Mouse (Mus musculus) lung, postnatal 0 days (tissue): Measurements from ENCODE around the gene Taok3. TPM values are rescaled to one million over a fixed set of nuclear protein-coding genes. Genes with fewer than 3 reads are reported as not detected.

ENCODE experiments used
- ATAC-seq: fragments of 200-750 bp; cut with Nextera tagmentation; 2 replicates; pipeline ENCODE4 v1.8.0; 2017; ENCODE audit warnings: moderate library complexity
- DNase-seq: peaks from one replicate; pipeline ENCODE4 v3.0.0-alpha.2; 2016; ENCODE audit warnings: low spot score
- H3K27ac ChIP-seq: fragments of 300-500 bp; sonication (generic); 2 replicates; pipeline ENCODE4 v1.5.1; 2014; ENCODE audit warnings: antibody characterized with exemption, mild to moderate bottlenecking, low read length, mixed read lengths
- H3K27me3 ChIP-seq: fragments of 300-500 bp; sonication (generic); replicated peaks from 2 replicates; pipeline ENCODE4 v1.6.1; 2014; ENCODE audit warnings: low read length, mixed read lengths; ENCODE audit not compliant: insufficient read depth
- H3K36me3 ChIP-seq: fragments of 300-500 bp; sonication (generic); 2 replicates; pipeline ENCODE4 v1.6.1; 2014; ENCODE audit warnings: low read length, mixed read lengths; ENCODE audit not compliant: insufficient read depth
- H3K4me1 ChIP-seq: fragments of 300-500 bp; sonication (generic); 2 replicates; pipeline ENCODE4 v1.6.1; 2014; ENCODE audit warnings: antibody characterized with exemption, low read depth, low read length, mixed read lengths; ENCODE audit not compliant: insufficient read depth
- H3K4me2 ChIP-seq: fragments of 300-500 bp; sonication (generic); replicated peaks from 2 replicates; pipeline ENCODE4 v1.6.1; 2014; ENCODE audit warnings: low read depth, mild to moderate bottlenecking, low read length, moderate library complexity, mixed read lengths
- H3K4me3 ChIP-seq: fragments of 300-500 bp; sonication (generic); 2 replicates; pipeline ENCODE4 v1.5.1; 2014; ENCODE audit warnings: low read depth, low read length
- H3K9ac ChIP-seq: fragments of 300-500 bp; sonication (generic); replicated peaks from 2 replicates; pipeline ENCODE4 v1.6.1; 2014; ENCODE audit warnings: low read depth, mild to moderate bottlenecking
- H3K9me3 ChIP-seq: fragments of 300-500 bp; sonication (generic); 2 replicates; pipeline ENCODE4 v1.6.1; 2016; ENCODE audit warnings: low read length, mixed read lengths
- CTCF ChIP-seq: IDR thresholded peaks from 2 replicates; pipeline ENCODE4 v1.5.1; 2016; ENCODE audit warnings: antibody characterized with exemption, mild to moderate bottlenecking
- EP300 ChIP-seq: IDR thresholded peaks from 2 replicates; pipeline ENCODE4 v1.6.1; 2016; ENCODE audit warnings: antibody characterized with exemption, mild to moderate bottlenecking, control low read depth
- whole genome bisulfite sequencing: fragments of 180-500 bp; shearing (Covaris S2); extraction: QIAGEN DNeasy Blood & Tissue Kit; methylation state at CpG from one replicate; pipeline ENCODE4 v1.1.7; 2014; 5-methylcytosine and 5-hydroxymethylcytosine counted together
- polyA plus RNA-seq: library from polyadenylated mRNA; unstranded; fragments of >200 nt; fragmentation: Nextera tagmentation; extraction: Ambion mirVana; gene quantifications from 2 replicates; pipeline ENCODE4 v1.2.1, GENCODE M21; 2015

Taok3 gene
- polyA plus RNA-seq, 1 experiment from 2014 or later: 55.5 TPM

DNA sequence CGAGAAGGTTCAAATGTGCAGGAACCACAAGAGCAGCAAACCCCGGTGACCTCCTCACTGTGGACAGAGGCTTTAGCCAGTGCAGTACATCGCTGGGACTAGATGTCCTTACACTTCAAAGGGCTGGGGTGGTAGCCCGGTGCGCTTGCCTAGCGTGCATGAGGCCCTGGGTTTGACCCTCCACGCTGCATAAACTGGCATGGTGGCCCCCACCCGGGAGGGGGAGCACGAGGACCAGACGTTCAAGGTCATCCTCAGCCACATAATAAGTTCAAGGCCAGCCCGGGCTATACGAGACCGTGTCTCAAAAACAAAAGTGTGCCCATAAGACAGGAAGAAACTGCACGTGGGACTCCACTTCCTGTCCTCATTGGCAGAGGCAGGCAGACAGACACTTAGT is 148.0 kb downstream of the Taok3 start:
- H3K27ac ChIP-seq: no peak overlapping the region
- H3K27me3 ChIP-seq: no peaks in the 10 kb centered on the region
- H3K9ac ChIP-seq: no peak overlapping the region
- H3K36me3 ChIP-seq: peaks cover 31% of the 10 kb centered on the region
- H3K4me2 ChIP-seq: no peak overlapping the region
- no peak overlapping the region for H3K4me3 ChIP-seq
- ATAC-seq: no peak
- TF ChIP-seq EP300: no peak
- TF ChIP-seq CTCF: no peak
- H3K9me3 ChIP-seq: no peaks in the 10 kb centered on the region
- no peak for DNase-seq
- no peaks in the 10 kb centered on the region for H3K4me1 ChIP-seq
- WGBS: 57% methylated on average over 14 of the region's 14 CpGs

- Histone ChIP-seq H3K9ac (no peak overlapping the region), H3K9me3 (no peaks in the 10 kb centered on the region), H3K27ac (no peak overlapping the region), H3K4me1 (no peaks in the 10 kb centered on the region), H3K27me3 (no peaks in the 10 kb centered on the region), H3K4me3 (no peak overlapping the region), H3K36me3 (peaks cover 25% of the 10 kb centered on the region), H3K4me2 (no peak overlapping the region)
- DNase-seq (no peak), ATAC-seq (no peak)
- TF ChIP-seq EP300 (no peak), CTCF (no peak)
- 59% methylated on average over 5 of the region's 5 CpGs for WGBS
Measured at GRCm38 (mm10) chr5:117268749-117269148, 148.8 kb downstream of the Taok3 start.

- Histone ChIP-seq H3K36me3 (peaks cover 19% of the 10 kb centered on the region), H3K9ac (no peak overlapping the region), H3K9me3 (no peaks in the 10 kb centered on the region), H3K27me3 (no peaks in the 10 kb centered on the region), H3K4me2 (no peak overlapping the region), H3K4me1 (no peaks in the 10 kb centered on the region), H3K4me3 (no peak overlapping the region), H3K27ac (no peak overlapping the region)
- no peak for TF ChIP-seq CTCF
- no peak for TF ChIP-seq EP300
- ATAC-seq (peak; percentile 22; the same call in 1 of the 2 replicates), DNase-seq (no peak)
- 95% methylated on average over 12 of the region's 12 CpGs for WGBS
Measured at GRCm38 (mm10) chr5:117269395-117269794, 149.5 kb downstream of the Taok3 start.

DNA sequence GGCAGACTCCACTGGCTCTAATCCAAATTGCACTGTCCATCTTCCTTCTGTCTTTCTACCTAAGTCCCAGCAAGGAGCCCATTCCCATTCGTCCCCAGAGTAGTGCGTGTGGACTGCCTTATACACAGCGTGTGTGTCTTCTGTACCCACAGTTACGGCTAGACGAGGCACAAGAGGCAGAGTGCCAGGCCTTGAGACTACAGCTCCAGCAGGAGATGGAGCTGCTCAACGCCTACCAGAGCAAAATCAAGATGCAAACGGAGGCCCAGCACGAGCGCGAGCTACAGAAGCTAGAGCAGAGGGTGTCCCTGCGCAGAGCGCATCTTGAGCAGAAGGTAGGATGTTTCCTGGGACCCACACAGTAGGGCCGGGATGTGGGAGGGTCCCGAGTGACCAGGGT is 152.0 kb downstream of the Taok3 start:
- Histone ChIP-seq H3K27ac (no peak overlapping the region), H3K4me2 (no peak overlapping the region), H3K36me3 (peaks cover 8% of the 10 kb centered on the region; the same call in 1 of the 2 replicates), H3K9me3 (no peaks in the 10 kb centered on the region), H3K4me3 (no peak overlapping the region), H3K4me1 (no peaks in the 10 kb centered on the region), H3K9ac (no peak overlapping the region), H3K27me3 (no peaks in the 10 kb centered on the region)
- TF ChIP-seq CTCF (no peak), EP300 (no peak)
- DNase-seq (no peak), ATAC-seq (no peak)
- WGBS: 89% methylated on average over 14 of the region's 14 CpGs

DNA sequence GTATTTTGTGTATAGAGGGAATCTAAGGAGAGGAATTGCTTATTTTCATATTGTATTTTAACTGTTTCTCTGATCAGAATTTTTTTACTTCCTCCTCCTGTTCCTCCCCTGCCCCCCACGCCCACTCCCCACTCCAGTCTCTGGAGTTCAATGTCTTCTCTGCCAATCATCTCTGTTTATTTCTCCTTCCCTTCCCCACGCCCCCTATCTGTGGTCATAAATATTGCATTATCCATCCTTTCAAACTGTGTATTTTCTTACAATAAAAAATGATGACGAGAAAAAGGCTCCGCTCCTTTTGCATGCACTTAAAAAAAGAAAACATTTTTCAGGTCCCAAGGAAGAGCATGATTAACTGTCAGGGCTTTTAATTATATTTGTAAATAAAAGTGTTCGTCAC is 154.9 kb downstream of the Taok3 start:
- H3K9ac ChIP-seq: no peak overlapping the region
- H3K36me3 ChIP-seq: peaks cover 8% of the 10 kb centered on the region; the same call in 1 of the 2 replicates
- H3K27me3 ChIP-seq: no peaks in the 10 kb centered on the region
- peaks cover 2% of the 10 kb centered on the region; the same call in 1 of the 2 replicates for H3K4me1 ChIP-seq
- DNase-seq (peak; percentile 5), ATAC-seq (no peak)
- no peak overlapping the region for H3K4me2 ChIP-seq
- H3K9me3 ChIP-seq: no peaks in the 10 kb centered on the region
- H3K27ac ChIP-seq: no peak overlapping the region
- H3K4me3 ChIP-seq: no peak overlapping the region
- no peak for TF ChIP-seq EP300
- TF ChIP-seq CTCF: peak; percentile 55
- 63% methylated on average over 5 of the region's 5 CpGs for WGBS

DNA sequence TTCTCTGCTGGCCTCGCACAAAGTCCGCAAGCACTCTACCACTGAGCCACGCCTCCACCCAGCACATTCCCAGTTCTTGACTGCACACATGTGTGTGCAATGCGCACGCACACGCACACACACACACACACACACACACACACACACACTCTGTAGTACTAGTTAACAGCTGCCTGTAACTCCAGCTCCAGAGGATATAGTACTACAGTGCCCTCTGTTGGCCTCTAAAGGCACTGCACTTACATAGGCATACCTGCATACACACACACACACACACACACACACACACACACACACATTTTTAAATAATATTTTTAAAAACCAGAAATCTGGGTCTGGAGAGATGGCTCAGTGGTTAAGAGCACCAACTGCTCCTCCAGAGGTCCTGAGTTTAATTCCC is 157.9 kb downstream of the Taok3 start:
- Histone ChIP-seq H3K27ac (no peak overlapping the region), H3K9me3 (no peaks in the 10 kb centered on the region), H3K4me3 (no peak overlapping the region), H3K4me1 (peaks cover 2% of the 10 kb centered on the region; the same call in 1 of the 2 replicates), H3K36me3 (0 out of 2 replicates have a peak, but pooled peaks cover 1% of the 10 kb centered on the region), H3K27me3 (no peaks in the 10 kb centered on the region), H3K9ac (no peak overlapping the region), H3K4me2 (no peak overlapping the region)
- no peak for TF ChIP-seq EP300
- TF ChIP-seq CTCF: peak; percentile 41
- DNase-seq (no peak), ATAC-seq (no peak)
- 98% methylated on average over 6 of the region's 6 CpGs for WGBS
